Mouse (Mus musculus) thymus, adult 18-20 months (tissue): ENCODE data around the gene Prkca.
A peak's percentile ranks its signal among the peaks of the same experiment; 100 is the strongest.

Experiments
- DNase-seq, 2 experiments: peaks; one replicate each; pipeline ENCODE4 v3.0.0; 2022; ENCODE audit warnings: mixed read lengths in 2 of 2

Gene Prkca

GRCm38 (mm10) chr11:108293843-108294242 is 49.9 kb downstream of the Prkca start:
- DNase-seq = no peak

GRCm38 (mm10) chr11:108289192-108289591 is 54.5 kb downstream of the Prkca start:
- no peak for DNase-seq

DNA sequence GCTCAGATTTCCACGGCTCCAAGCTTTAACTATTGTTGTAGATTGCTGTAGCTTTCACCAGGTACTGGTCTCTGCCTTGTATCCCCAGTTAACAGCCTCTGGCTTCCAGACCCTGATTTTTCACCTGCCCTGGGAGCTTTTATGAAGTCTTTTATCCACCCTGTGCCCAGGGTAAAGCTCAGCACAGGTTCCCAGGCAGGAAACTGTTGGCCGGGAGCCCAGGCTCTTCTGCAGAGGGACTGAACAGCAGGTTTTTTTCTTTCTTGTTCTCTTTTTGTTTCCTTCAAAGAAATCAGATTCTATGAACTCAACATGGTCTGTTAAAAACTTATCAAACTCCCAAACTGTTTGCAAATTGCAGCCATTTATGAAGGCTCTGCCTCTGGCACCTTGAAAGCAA is 56.4 kb downstream of the Prkca start:
- DNase-seq = no peak

DNA sequence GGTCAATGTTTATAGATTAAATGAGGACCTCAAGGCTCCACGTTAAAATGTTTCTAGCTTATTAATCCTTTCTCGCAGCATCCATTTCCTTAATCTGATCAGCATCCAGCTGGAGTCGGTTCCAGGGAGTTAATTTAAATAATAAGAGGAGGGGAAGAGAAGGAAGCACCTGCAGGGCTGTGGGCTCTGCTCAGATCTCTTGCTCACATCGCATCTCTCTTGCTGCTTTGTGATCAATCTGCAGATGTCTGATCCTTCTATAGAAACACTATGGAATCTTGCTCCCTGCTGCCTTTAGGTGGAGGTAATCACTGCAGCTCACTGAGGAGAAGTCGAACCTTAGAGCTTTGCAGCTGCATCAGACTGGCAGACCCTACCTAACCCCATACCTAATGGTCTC is 58.7 kb downstream of the Prkca start:
- DNase-seq = no peak

- no peak for DNase-seq
Measured at GRCm38 (mm10) chr11:108282850-108283459, 60.8 kb downstream of the Prkca start.

GRCm38 (mm10) chr11:108279748-108280373 is 63.9 kb downstream of the Prkca start:
- DNase-seq = no peak

DNA sequence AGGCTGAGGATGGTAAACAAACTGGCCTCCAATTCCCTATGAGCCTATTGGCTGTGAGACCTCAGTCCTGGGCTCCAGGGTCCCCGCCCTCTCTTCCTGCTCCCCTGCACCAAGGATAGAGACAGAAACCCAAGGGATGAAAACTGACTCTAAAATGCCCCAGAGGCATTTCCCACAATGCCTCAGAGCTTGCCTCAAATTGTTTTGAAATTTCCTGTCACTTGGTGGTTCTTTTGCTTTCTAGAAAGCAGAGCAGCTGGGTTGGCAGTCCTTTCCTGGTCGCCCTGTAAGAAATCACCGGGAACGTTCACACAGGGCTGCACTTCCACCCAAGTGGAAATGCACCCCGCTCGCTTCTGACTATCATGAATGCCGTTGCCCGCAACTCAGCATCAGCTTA is 66.6 kb downstream of the Prkca start:
- no peak for DNase-seq

DNA sequence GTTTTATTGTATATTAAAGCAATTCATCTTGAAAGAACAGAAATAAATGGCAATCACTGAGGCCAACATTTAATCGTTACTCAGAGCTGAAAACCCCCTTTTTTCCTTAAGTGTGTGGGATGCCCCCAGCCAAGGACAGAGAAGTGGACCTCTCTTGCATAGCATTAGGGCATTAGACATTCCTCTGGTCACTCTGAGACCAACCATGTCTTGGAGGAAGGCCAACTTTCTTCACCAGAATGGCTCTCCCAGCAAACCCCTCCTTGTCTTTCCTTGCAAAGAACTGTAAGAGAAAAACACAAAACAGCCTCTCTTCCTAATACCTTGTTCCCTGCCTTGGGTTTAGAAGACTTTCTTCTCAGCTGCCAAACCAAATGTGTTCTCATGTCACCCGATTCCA is 67.6 kb downstream of the Prkca start:
- no peak for DNase-seq

DNA sequence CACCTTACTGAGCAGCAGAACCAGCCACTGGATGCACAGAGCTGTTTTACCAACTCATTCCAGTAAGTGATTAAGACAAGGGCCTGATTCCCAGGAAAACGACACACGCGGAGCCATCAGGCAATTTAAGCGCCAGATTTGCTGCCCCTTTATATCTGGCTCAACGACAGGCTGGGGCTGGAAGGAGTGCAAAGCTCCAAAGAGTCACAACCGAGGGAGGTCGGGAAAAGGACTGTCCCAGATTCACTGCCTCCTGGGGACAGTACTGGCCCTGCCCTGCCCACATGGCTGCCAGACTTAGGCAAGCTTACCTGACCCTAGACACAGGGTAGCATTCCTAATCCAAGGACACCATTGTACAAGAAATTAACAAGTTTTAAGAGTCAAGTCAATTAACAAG is 69.7 kb downstream of the Prkca start:
- DNase-seq = no peak

DNA sequence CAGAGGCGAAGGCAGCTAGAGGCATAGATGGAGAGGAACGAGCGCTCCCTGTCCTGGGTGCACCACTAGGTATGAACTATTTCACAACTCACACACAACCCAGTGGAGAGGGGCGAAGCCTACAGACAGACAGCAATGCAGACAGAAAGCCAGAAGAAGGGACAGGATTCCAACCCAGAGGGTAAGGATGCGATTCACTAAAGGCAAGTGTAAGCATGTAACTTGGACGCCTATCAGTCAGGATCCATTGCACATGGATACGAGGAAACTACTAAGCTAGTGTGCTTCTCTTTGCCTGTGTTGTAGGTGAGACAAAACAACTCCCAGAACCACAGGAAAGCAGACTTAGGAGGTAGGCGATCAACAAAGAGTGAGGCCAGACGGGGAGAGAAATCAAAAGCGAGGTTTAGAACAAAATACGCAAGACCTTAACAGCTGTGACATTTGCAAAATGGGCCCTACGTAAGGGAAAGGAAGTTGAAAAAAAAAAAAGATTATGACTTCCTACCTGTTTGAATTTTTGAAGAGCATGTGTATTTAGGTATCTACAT is 70.2 kb downstream of the Prkca start:
- DNase-seq = no peak

DNA sequence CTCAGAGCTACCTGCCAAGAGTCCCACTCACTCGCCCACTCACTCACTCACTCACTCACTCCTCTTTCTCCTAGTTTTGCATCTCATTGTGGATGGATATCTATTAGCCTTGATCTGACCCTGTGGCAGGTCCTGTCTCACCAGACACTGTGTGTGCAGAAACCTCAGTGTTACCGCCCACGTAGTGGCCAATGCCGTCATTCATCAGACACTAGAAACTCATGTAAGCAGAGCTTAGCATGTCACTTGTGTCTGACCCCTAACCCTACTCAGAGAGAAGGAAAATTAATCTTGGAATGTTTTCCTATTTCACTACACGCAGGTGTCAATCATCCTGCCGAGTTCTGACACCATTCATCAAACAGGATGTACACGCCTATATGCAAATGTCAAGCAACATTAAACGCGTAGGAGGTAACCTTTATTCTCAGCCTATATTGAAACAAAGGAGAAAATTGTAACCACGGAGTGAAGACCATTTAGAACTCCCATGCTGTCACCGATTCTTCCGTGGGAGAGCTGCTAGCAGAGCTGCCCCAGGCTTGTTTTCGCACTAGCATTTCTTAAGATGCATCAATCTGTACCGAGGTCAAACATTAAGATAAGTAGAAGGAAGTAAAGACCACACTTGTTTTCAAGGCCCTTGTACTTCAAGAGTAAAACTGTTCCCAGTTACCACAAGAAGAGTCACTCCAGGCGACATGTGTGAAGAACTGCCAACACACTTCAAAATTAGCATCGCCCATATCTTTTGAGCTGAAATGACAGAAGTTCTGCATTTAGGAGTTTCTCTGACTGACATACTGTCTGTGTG is 70.9 kb downstream of the Prkca start:
- DNase-seq = no peak

- DNase-seq = peak in 1 of 2 experiments; percentile 48
Measured at GRCm38 (mm10) chr11:108271305-108271704, 72.4 kb downstream of the Prkca start.

GRCm38 (mm10) chr11:108269516-108269915 is 74.2 kb downstream of the Prkca start:
- DNase-seq = no peak

- no peak for DNase-seq
Measured at GRCm38 (mm10) chr11:108268421-108269322, 75.1 kb downstream of the Prkca start.

DNA sequence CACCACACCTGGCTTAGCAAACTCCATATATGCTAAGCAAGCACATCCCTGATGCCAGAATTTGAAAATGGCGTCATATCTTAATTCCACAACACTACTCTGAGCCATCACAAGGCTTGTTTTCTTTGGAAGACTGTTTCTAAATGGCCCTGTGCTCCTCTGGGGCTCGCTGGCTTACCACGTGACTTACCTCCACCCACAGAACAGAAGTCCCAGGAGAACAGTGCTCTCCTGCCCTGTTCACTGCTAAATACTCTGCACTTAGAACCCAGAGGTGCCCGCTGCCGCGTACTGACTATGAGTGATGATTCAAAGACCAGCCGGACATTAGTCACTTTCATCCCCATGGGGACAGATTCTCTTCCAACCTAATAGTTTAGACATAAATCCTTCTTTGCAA is 75.9 kb downstream of the Prkca start:
- DNase-seq = no peak

DNA sequence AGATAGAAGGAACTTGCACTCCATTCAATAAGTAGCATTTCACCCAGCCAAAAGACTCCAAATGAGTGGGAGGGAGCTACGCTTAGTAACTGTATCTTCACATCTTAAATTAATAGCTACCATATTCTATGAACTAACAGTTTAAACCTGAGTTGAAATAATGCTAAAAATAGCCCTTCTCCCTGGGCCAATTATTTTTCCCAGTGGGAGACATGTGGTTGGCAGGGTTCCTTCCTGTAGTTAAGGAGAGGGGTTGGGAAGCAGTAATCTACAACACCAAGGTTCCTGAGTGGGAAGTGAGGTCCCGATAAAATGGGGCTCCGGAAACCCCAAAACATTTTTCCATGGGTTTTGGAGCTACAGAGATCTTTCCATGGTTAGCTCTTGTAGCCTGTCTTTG is 76.7 kb downstream of the Prkca start:
- DNase-seq = no peak

GRCm38 (mm10) chr11:108263868-108264267 is 79.9 kb downstream of the Prkca start:
- no peak for DNase-seq

GRCm38 (mm10) chr11:108263406-108263805 is 80.3 kb downstream of the Prkca start:
- DNase-seq = no peak

- DNase-seq = no peak
Measured at GRCm38 (mm10) chr11:108261751-108262160, 82.0 kb downstream of the Prkca start.

- no peak for DNase-seq
Measured at GRCm38 (mm10) chr11:108260775-108261517, 82.8 kb downstream of the Prkca start.

- DNase-seq = no peak
Measured at GRCm38 (mm10) chr11:108259391-108259790, 84.3 kb downstream of the Prkca start.

DNA sequence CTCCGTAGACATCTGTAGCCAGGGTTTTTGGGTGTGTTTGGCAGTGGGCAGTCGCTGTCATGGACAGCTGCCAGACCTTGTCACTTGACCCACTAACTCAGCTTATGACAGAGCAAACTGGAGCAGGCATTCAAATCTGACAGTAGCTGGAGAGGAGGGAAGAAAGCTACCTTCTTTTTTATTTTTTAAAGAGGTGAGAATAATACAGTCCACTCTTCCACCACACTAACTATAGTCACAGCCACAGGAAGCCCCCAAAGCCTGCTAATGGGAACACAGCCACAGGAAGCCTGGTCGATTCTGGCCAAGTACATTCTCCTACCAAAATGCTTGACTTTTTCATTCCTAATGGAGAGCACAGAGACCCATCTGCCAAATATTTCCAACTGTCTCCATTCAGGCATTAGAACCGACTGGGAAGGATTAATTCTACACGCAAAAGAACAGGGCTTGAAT is 84.9 kb downstream of the Prkca start:
- DNase-seq = no peak
